ENCODE assay signal across 10 mouse cellular contexts in the genomic region with DNA sequence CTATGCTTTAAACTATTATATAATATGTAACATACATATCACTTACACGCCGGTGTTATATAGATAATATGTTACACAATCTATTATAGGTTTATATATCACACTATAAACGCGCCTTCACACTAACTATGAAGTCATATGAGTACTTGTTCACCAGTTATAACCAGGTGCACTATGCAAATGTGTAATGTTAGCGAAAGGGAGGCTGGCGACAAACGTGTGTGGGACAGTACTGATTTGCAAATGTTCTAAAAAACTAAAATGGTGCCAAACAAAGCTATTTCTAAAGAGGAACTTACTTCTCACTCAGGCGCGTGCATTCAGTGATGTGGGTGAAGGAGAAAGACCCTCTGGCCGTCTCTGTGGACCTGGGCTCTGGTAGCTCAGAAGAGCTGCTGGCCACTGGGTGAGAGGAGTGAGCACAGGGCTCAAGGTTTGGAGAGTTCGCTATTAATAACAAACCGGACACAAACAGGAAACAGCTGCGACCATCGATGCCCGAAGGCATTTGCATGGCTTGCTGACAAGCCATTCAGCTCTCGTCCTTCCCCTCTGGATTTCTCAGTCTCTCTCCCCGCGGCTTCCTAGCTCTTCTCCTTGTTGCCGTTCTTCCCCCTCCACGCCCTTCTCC. TPM values are rescaled to one million over a fixed set of nuclear protein-coding genes. Genes with fewer than 3 reads are reported as not detected.
DNase-seq lines count a peak whose midpoint lies in the region; ATAC-seq and TF ChIP-seq lines count a peak whose summit lies in the region.
"Had no signal": no experiment of that assay in that cellular context is flagged by ENCODE, and none has a peak within 500 bp of the region (broad histone marks: within the 10 kb centered on the region; RNA-seq: fewer than 3 reads in every experiment).

No protein-coding gene starts in this region.

- H3K36me3 ChIP-seq in lung, postnatal 0 days (ENCODE audit: insufficient read depth, low read length) = no peaks in the 10 kb centered on the region
- H3K36me3 ChIP-seq in forebrain, embryonic 11.5 days (ENCODE audit: control insufficient read depth, insufficient read depth, low read length) = no peaks in the 10 kb centered on the region
- H3K36me3 ChIP-seq in forebrain, embryonic 10.5 days (replicated peaks) = no peaks in the 10 kb centered on the region
- H3K36me3 ChIP-seq: neural tube, embryonic 13.5 days had no signal

- no peak for TF ChIP-seq CTCF in lung, postnatal 0 days (IDR thresholded peaks at IDR 0.05)

- no peak overlapping the region for H3K27ac ChIP-seq in lung, postnatal 0 days (ENCODE audit: low read length)
- H3K27ac ChIP-seq in forebrain, embryonic 11.5 days (ENCODE audit: low read depth, low read length) = no peak overlapping the region
- H3K27ac ChIP-seq in forebrain, embryonic 10.5 days = no peak overlapping the region
- H3K27ac ChIP-seq: left cerebral cortex, adult 2 months; neural tube, embryonic 13.5 days had no signal

- H3K27me3 ChIP-seq in lung, postnatal 0 days (replicated peaks; ENCODE audit: insufficient read depth, low read length) = no peaks in the 10 kb centered on the region
- no peaks in the 10 kb centered on the region for H3K27me3 ChIP-seq in forebrain, embryonic 11.5 days (ENCODE audit: control insufficient read depth, insufficient read depth, low read length)
- H3K27me3 ChIP-seq in forebrain, embryonic 10.5 days (ENCODE audit: poor library complexity, severe bottlenecking) = no peaks in the 10 kb centered on the region
- H3K27me3 ChIP-seq: neural tube, embryonic 13.5 days had no signal

- TF ChIP-seq EP300 in lung, postnatal 0 days (IDR thresholded peaks at IDR 0.05) = peak; percentile 35; the same call in 1 of the 2 replicates

- peak; percentile 64 for ATAC-seq in lung, postnatal 0 days
- no peak for ATAC-seq in forebrain, embryonic 11.5 days (replicated peaks; ENCODE audit: low FRiP score)

- no peak overlapping the region for H3K4me3 ChIP-seq in lung, postnatal 0 days (ENCODE audit: low read depth, low read length)
- no peak overlapping the region for H3K4me3 ChIP-seq in forebrain, embryonic 11.5 days (ENCODE audit: low read depth, low read length)
- no peak overlapping the region for H3K4me3 ChIP-seq in forebrain, embryonic 10.5 days
- H3K4me3 ChIP-seq: erythroblast, embryonic 14.5 days; left cerebral cortex, adult 2 months; neural tube, embryonic 13.5 days had no signal

- H3K4me1 ChIP-seq in lung, postnatal 0 days (ENCODE audit: insufficient read depth, low read depth, low read length) = no peaks in the 10 kb centered on the region
- no peaks in the 10 kb centered on the region for H3K4me1 ChIP-seq in forebrain, embryonic 11.5 days (replicated peaks; ENCODE audit: control insufficient read depth, insufficient read depth, low read length)
- H3K4me1 ChIP-seq in forebrain, embryonic 10.5 days = no peaks in the 10 kb centered on the region
- H3K4me1 ChIP-seq: neural tube, embryonic 13.5 days had no signal

- intact Hi-C loops in heart, postnatal 10 days (cut with DNase I) = loop anchor here (2.0 kb wide), 1 partner anchor 14 kb away; a partner anchor contains a TSS

- H3K4me2 ChIP-seq in lung, postnatal 0 days (replicated peaks; ENCODE audit: low read depth, low read length) = peak overlapping the region; percentile 28; the same call in 1 of the 2 replicates
- H3K4me2 ChIP-seq in forebrain, embryonic 11.5 days (ENCODE audit: low read depth, low read length, severe bottlenecking) = no peak overlapping the region
- H3K4me2 ChIP-seq: neural tube, embryonic 13.5 days had no signal

- H3K9me3 ChIP-seq in lung, postnatal 0 days (ENCODE audit: low read length) = no peaks in the 10 kb centered on the region
- H3K9me3 ChIP-seq in forebrain, embryonic 11.5 days (ENCODE audit: control insufficient read depth, low read length) = no peaks in the 10 kb centered on the region
- no peaks in the 10 kb centered on the region for H3K9me3 ChIP-seq in forebrain, embryonic 10.5 days
- H3K9me3 ChIP-seq: neural tube, embryonic 13.5 days had no signal

- H3K9ac ChIP-seq in lung, postnatal 0 days (replicated peaks; ENCODE audit: low read depth) = no peak overlapping the region
- no peak overlapping the region for H3K9ac ChIP-seq in forebrain, embryonic 11.5 days (ENCODE audit: low read length)
- H3K9ac ChIP-seq: neural tube, embryonic 13.5 days had no signal

- WGBS in lung, postnatal 0 days = 59% methylated on average over 20 of the region's 20 CpGs
- 85% methylated on average over 20 of the region's 20 CpGs for WGBS in forebrain, embryonic 11.5 days
- WGBS in forebrain, embryonic 10.5 days = 77% methylated on average over 20 of the region's 20 CpGs

- peak; percentile 36 to 51 for DNase-seq in right cerebral cortex, postnatal 10 days (ENCODE audit: low spot score in 2 of 2)
- DNase-seq in right cerebral cortex, postnatal 25 days = no peak
- peak; percentile 28 to 52 for DNase-seq in heart, postnatal 10 days
- peak; percentile 46 for DNase-seq in lung, postnatal 0 days (ENCODE audit: low spot score)
- DNase-seq in forebrain, embryonic 11.5 days (ENCODE audit: low spot score) = no peak
- no peak for DNase-seq in forebrain, embryonic 10.5 days (ENCODE audit: extremely low spot score, low spot score)
- DNase-seq in ovary, postnatal 36 days (ENCODE audit: low spot score) = no peak

RNA-seq across cellular contexts. Expression of a gene that starts 13.8 kb away (rescaled TPM):
- total RNA-seq in heart, postnatal 10 days (2021) = 10 to 100 TPM; 59.1 to 59.6 TPM
- polyA plus RNA-seq in lung, postnatal 0 days (2015; fragmentation: Nextera tagmentation; extraction: Ambion mirVana) = 59.9 and 65.6 TPM in 2 replicates
- polyA plus RNA-seq in forebrain, embryonic 11.5 days (2014; fragmentation: Nextera tagmentation; extraction: Ambion mirVana) = 105 and 113 TPM in 2 replicates
- 105 and 106 TPM in 2 replicates for polyA plus RNA-seq in forebrain, embryonic 10.5 days (2016; fragmentation: Nextera tagmentation; extraction: Ambion mirVana)

Comparison
In these comparisons a context has a peak if more than half of its experiments do, and no peak if none do; other contexts are left out.
1. DNase-seq: peak in right cerebral cortex, postnatal 10 days (2 of 2), heart, postnatal 10 days (2 of 2) and lung, postnatal 0 days (single experiment); none in right cerebral cortex, postnatal 25 days (single experiment), forebrain, embryonic 11.5 days (single experiment), forebrain, embryonic 10.5 days (single experiment) and ovary, postnatal 36 days (single experiment).